ENCODE assay signal across 8 mouse cellular contexts in the genomic region with DNA sequence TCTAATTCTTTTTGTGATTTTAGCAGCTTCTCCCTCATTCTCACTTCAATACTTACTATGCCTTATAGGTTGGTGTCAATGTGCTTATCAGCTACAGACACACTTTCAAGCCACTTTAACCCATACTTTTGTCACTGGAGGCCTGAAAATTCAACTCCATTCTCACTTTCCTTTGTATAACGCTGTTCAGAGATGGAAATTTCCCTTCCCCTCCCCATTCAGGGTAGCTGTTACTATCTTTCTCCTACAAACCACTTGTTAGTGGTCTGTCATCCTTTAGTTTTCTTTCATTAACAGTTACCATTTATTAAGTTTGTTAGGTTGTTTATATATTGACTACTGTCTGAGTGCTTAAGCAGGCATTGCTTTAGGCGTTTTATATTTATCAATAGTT. TPM values are rescaled to one million over a fixed set of nuclear protein-coding genes. Genes with fewer than 3 reads are reported as not detected.
DNase-seq lines count a peak whose midpoint lies in the region; ATAC-seq and TF ChIP-seq lines count a peak whose summit lies in the region.

A gene (plus strand): TSS at position 7 of the 394 bp plus-strand sequence.

- H3K9me3 ChIP-seq in intestine, embryonic 14.5 days (ENCODE audit: control insufficient read depth, low read length): no peaks in the 10 kb centered on the region

- peak within 1 kb of the TSS; percentile 95 for H3K9ac ChIP-seq in liver, adult 2 months (ENCODE audit: low read depth, low read length)
- H3K9ac ChIP-seq in intestine, embryonic 14.5 days (ENCODE audit: low read length): peak within 1 kb of the TSS; percentile 98

- peaks cover 3% of the 10 kb centered on the region; the same call in 1 of the 2 replicates for H3K79me2 ChIP-seq in liver, adult 2 months (ENCODE audit: control insufficient read depth, insufficient read depth, low read length)

- H3K4me2 ChIP-seq in intestine, embryonic 14.5 days (ENCODE audit: low read length): peak within 1 kb of the TSS; percentile 80

- no peaks in the 10 kb centered on the region for H3K27me3 ChIP-seq in liver, adult 2 months (ENCODE audit: control insufficient read depth, insufficient read depth, low read length)
- H3K27me3 ChIP-seq in intestine, embryonic 14.5 days (replicated peaks; ENCODE audit: control insufficient read depth, insufficient read depth, low read length): no peaks in the 10 kb centered on the region

- 40% methylated on average over 2 of the region's 2 CpGs for WGBS in liver, adult 2 months
- 40% methylated on average over 2 of the region's 2 CpGs for WGBS in intestine, embryonic 14.5 days

- peak; percentile 7 for DNase-seq in liver, adult 2 months (ENCODE audit: extremely low read depth, low read depth, low spot score)
- no peak for DNase-seq in liver
- DNase-seq in gastrocnemius, postnatal 10 days: no peak
- no peak for DNase-seq in intestine, embryonic 14.5 days (ENCODE audit: low spot score)
- DNase-seq in cerebellum, postnatal 25 days: no peak
- DNase-seq in thymus, postnatal 36 days: no peak

- peak within 1 kb of the TSS; percentile 85 for H3K4me3 ChIP-seq in liver, adult 2 months (ENCODE audit: insufficient read depth, low read depth, low read length)
- H3K4me3 ChIP-seq in bone marrow macrophage, adult 2 months (ENCODE audit: insufficient read depth, low read length): peak within 1 kb of the TSS; percentile 92
- peak within 1 kb of the TSS; percentile 97 for H3K4me3 ChIP-seq in intestine, embryonic 14.5 days (ENCODE audit: low read depth, low read length)

- ATAC-seq in intestine, embryonic 14.5 days (replicated peaks; ENCODE audit: low FRiP score, low TSS enrichment, low read depth): no peak
- ATAC-seq in megakaryocyte-erythroid progenitor cell, adult 5-6 weeks (replicated peaks; ENCODE audit: low FRiP score, low TSS enrichment, poor library complexity, severe bottlenecking): peak; percentile 54

- peaks cover 6% of the 10 kb centered on the region for H3K4me1 ChIP-seq in liver, adult 2 months (ENCODE audit: control insufficient read depth, insufficient read depth, low read length)
- H3K4me1 ChIP-seq in bone marrow macrophage, adult 2 months (ENCODE audit: control insufficient read depth, insufficient read depth, low read length): peaks cover 16% of the 10 kb centered on the region
- H3K4me1 ChIP-seq in intestine, embryonic 14.5 days (replicated peaks; ENCODE audit: control insufficient read depth, insufficient read depth, low read length): peaks cover 8% of the 10 kb centered on the region; the same call in 1 of the 2 replicates

- TF ChIP-seq POLR2A in liver, adult 2 months (IDR thresholded peaks at IDR 0.05; ENCODE audit: extremely low read depth, insufficient read depth, low read length): no peak
- TF ChIP-seq POLR2A in bone marrow macrophage, adult 2 months (IDR thresholded peaks at IDR 0.05; ENCODE audit: borderline replicate concordance, low read depth, low read length): no peak

- peak within 1 kb of the TSS; percentile 73 for H3K27ac ChIP-seq in liver, adult 2 months (replicated peaks; ENCODE audit: insufficient read depth, low read depth, low read length)
- H3K27ac ChIP-seq in bone marrow macrophage, adult 2 months (ENCODE audit: insufficient read depth, low read depth, low read length): peak within 1 kb of the TSS; percentile 77
- H3K27ac ChIP-seq in intestine, embryonic 14.5 days (ENCODE audit: low read depth): peak within 1 kb of the TSS; percentile 96

- TF ChIP-seq CTCF in liver, adult 2 months (IDR thresholded peaks at IDR 0.05; ENCODE audit: low read depth, low read length): no peak
- no peak for TF ChIP-seq CTCF in bone marrow macrophage, adult 2 months (IDR thresholded peaks at IDR 0.05; ENCODE audit: low read depth, low read length)

- H3K36me3 ChIP-seq in liver, adult 2 months (ENCODE audit: control insufficient read depth, insufficient read depth, low read length): no peaks in the 10 kb centered on the region
- no peaks in the 10 kb centered on the region for H3K36me3 ChIP-seq in intestine, embryonic 14.5 days (ENCODE audit: control insufficient read depth, insufficient read depth, low read length)

RNA-seq across cellular contexts. Expression of the gene that starts here (rescaled TPM):
- 27.9 and 28.3 TPM in 2 replicates for total RNA-seq in liver, adult 2 months (2014; rRNA removed)
- polyA plus RNA-seq in liver, adult 2 months (2012; rRNA removed): 28.6 and 33.0 TPM in 2 replicates
- 33.6 and 35.9 TPM in 2 replicates for polyA plus RNA-seq in bone marrow macrophage, adult 2 months (2012; ENCODE audit: insufficient read depth, insufficient read length, missing spikeins)
- 10 to 100 TPM; 29.0 to 31.5 TPM for total RNA-seq in gastrocnemius, postnatal 10 days (2021)
- 78.8 and 86.5 TPM in 2 replicates for polyA plus RNA-seq in intestine, embryonic 14.5 days (2014; fragmentation: Nextera tagmentation; extraction: Ambion mirVana)
- total RNA-seq in megakaryocyte-erythroid progenitor cell, adult 5-6 weeks (2014; fragmentation: Nextera tagmentation): 21.4 and 25.0 TPM in 2 replicates
- total RNA-seq in megakaryocyte-erythroid progenitor cell, adult 5-6 weeks (2017): 41.2 and 52.9 TPM in 2 replicates
